Mouse (Mus musculus): ENCODE data around the gene Tmem136. TPM values are rescaled to one million over a fixed set of nuclear protein-coding genes. Genes with fewer than 3 reads are reported as not detected.

The Tmem136 gene
- polyA plus RNA-seq, 1 experiment from 2014 or later: 11.5 TPM

DNA sequence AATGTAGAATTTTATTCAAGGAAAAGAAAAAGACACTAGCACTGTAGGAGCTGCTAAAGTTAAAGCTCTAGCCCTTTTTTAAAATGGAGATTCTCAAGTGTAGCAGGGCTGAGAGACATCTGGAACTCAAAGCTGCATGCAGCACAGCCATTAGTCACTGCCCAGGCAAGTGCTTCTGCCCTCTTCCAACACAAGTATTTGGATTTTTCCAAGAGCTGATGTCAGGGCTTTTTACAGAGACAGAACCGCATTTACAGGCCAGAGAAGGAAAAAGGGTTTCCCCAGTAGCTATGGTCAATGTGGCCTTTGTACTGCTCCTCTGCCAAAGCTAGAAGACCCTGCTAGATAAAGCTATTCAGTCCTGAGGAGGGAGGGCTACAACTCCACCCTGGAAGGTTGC, 54.8 kb downstream of the Tmem136 start:
- Histone ChIP-seq H3K27me3 (ENCODE audit: control insufficient read depth, insufficient read depth, low read length) (no peaks in the 10 kb centered on the region), H3K9ac (ENCODE audit: low read length) (no peak overlapping the region), H3K9me3 (ENCODE audit: control insufficient read depth, low read length) (no peaks in the 10 kb centered on the region), H3K4me2 (ENCODE audit: low read depth, severe bottlenecking) (no peak overlapping the region), H3K27ac (replicated peaks; ENCODE audit: low read depth, low read length) (no peak overlapping the region), H3K4me3 (ENCODE audit: low read depth, low read length) (no peak overlapping the region), H3K4me1 (ENCODE audit: control insufficient read depth, insufficient read depth, low read length) (no peaks in the 10 kb centered on the region), H3K36me3 (ENCODE audit: control insufficient read depth, insufficient read depth, low read length) (no peaks in the 10 kb centered on the region)
- ATAC-seq (ENCODE audit: insufficient number of reproducible peaks, low FRiP score, low TSS enrichment, low read depth) (no peak), DNase-seq (ENCODE audit: low spot score) (no peak)
- 89% methylated on average over 1 of the region's 1 CpGs for WGBS

Other genes with a start within 250 kb of the Tmem136 start
- gene Grik4, start 172.1 kb downstream of the Tmem136 start, polyA plus RNA-seq (2014; fragmentation: Nextera tagmentation; extraction: Ambion mirVana): 0.84 and 1.1 TPM in 2 replicates
- gene Arhgef12, start 9.3 kb downstream of the Tmem136 start, polyA plus RNA-seq (2014; fragmentation: Nextera tagmentation; extraction: Ambion mirVana): 11.5 and 12.3 TPM in 2 replicates
- gene Pou2f3, start 93.8 kb upstream of the Tmem136 start, polyA plus RNA-seq (2014; fragmentation: Nextera tagmentation; extraction: Ambion mirVana): not detected in 2 replicates
- 96.4 and 108 TPM in 2 replicates for gene Oaf, start 123.3 kb upstream of the Tmem136 start, polyA plus RNA-seq (2014; fragmentation: Nextera tagmentation; extraction: Ambion mirVana)
- 4.9 and 6.0 TPM in 2 replicates for gene Trim29, start 194.3 kb upstream of the Tmem136 start, polyA plus RNA-seq (2014; fragmentation: Nextera tagmentation; extraction: Ambion mirVana)

Data from limb, embryonic 11.5 days (tissue).